Mouse (Mus musculus) right cerebral cortex, adult 2 months (tissue): ENCODE measurements around the gene Rufy3.

Experiments
- DNase-seq, 2 experiments: peaks; one replicate each; pipeline ENCODE4 v3.0.0; 2021 to 2022; ENCODE audit warnings: low spot score in 2 of 2

Gene Rufy3

GRCm38 (mm10) chr5:88685306-88685705, 120.5 kb downstream of the Rufy3 start:
- no peak for DNase-seq

GRCm38 (mm10) chr5:88685745-88686299, 121.0 kb downstream of the Rufy3 start:
- DNase-seq, result no peak

- no peak for DNase-seq
Measured at GRCm38 (mm10) chr5:88687996-88688406, 123.2 kb downstream of the Rufy3 start.

GRCm38 (mm10) chr5:88688583-88689187, 123.8 kb downstream of the Rufy3 start:
- DNase-seq, result no peak

- DNase-seq, result no peak
Measured at GRCm38 (mm10) chr5:88689279-88689938, 124.6 kb downstream of the Rufy3 start.

GRCm38 (mm10) chr5:88690681-88691505, 126.1 kb downstream of the Rufy3 start:
- no peak for DNase-seq

- no peak for DNase-seq
Measured at GRCm38 (mm10) chr5:88691506-88692095, 126.8 kb downstream of the Rufy3 start.

GRCm38 (mm10) chr5:88692586-88692985, 127.7 kb downstream of the Rufy3 start:
- no peak for DNase-seq

- no peak for DNase-seq
Measured at GRCm38 (mm10) chr5:88693057-88693456, 128.2 kb downstream of the Rufy3 start.

GRCm38 (mm10) chr5:88697291-88697690, 132.5 kb downstream of the Rufy3 start:
- no peak for DNase-seq

- DNase-seq, result no peak
Measured at GRCm38 (mm10) chr5:88699251-88699913, 134.5 kb downstream of the Rufy3 start.
